Comparison of ENCODE assay signal across 7 mouse cellular contexts in genomic region chr2:29124571-29124935, GRCm38 (mm10). TPM values are rescaled to one million over a fixed set of nuclear protein-coding genes. Genes with fewer than 3 reads are reported as not detected.
DNase-seq lines count a peak whose midpoint lies in the region; ATAC-seq and TF ChIP-seq lines count a peak whose summit lies in the region.

No protein-coding gene starts in this region.

- peaks cover 44% of the 10 kb centered on the region for H3K4me1 ChIP-seq in megakaryocyte, embryonic 14.5 days
- peaks cover 15% of the 10 kb centered on the region for H3K4me1 ChIP-seq in forebrain, embryonic 12.5 days
- H3K4me1 ChIP-seq in limb, embryonic 14.5 days (ENCODE audit: control insufficient read depth, insufficient read depth, low read length) = peaks cover 10% of the 10 kb centered on the region
- peaks cover 11% of the 10 kb centered on the region for H3K4me1 ChIP-seq in stomach, embryonic 15.5 days

- H3K9ac ChIP-seq in forebrain, embryonic 12.5 days = peak overlapping the region; percentile 83
- peak overlapping the region; percentile 58 for H3K9ac ChIP-seq in limb, embryonic 14.5 days (ENCODE audit: low read depth, low read length, severe bottlenecking)
- H3K9ac ChIP-seq in stomach, embryonic 15.5 days = no peak overlapping the region; the same call in 1 of the 2 replicates

- no peak for ATAC-seq in megakaryocyte, adult 5-6 weeks (ENCODE audit: poor library complexity, severe bottlenecking)
- no peak for ATAC-seq in forebrain, embryonic 12.5 days (ENCODE audit: low FRiP score)
- no peak for ATAC-seq in limb, embryonic 14.5 days (ENCODE audit: low FRiP score, low read depth)
- no peak for ATAC-seq in stomach, embryonic 15.5 days (ENCODE audit: insufficient read depth, low FRiP score, low read depth)

- WGBS in forebrain, embryonic 12.5 days = under 1% methylated on average over 19 of the region's 24 CpGs
- 1% methylated on average over 22 of the region's 24 CpGs for WGBS in limb, embryonic 14.5 days
- under 1% methylated on average over 24 of the region's 24 CpGs for WGBS in stomach, embryonic 15.5 days

- H3K4me3 ChIP-seq in megakaryocyte, embryonic 14.5 days (replicated peaks) = peak overlapping the region; percentile 98
- peak overlapping the region; percentile 65 for H3K4me3 ChIP-seq in forebrain, embryonic 12.5 days (replicated peaks)
- H3K4me3 ChIP-seq in limb, embryonic 14.5 days (replicated peaks; ENCODE audit: low read length) = peak overlapping the region; percentile 83
- H3K4me3 ChIP-seq in stomach, embryonic 15.5 days (replicated peaks) = peak overlapping the region; percentile 86

- H3K27ac ChIP-seq in forebrain, embryonic 12.5 days = peak overlapping the region; percentile 96
- peak overlapping the region; percentile 81 for H3K27ac ChIP-seq in limb, embryonic 14.5 days (replicated peaks; ENCODE audit: low read depth, low read length)
- H3K27ac ChIP-seq in stomach, embryonic 15.5 days = peak overlapping the region; percentile 32

- H3K4me2 ChIP-seq in forebrain, embryonic 12.5 days = peak overlapping the region; percentile 84
- H3K4me2 ChIP-seq in limb, embryonic 14.5 days (replicated peaks; ENCODE audit: low read depth, low read length, severe bottlenecking) = peak overlapping the region; percentile 68
- peak overlapping the region; percentile 53 for H3K4me2 ChIP-seq in stomach, embryonic 15.5 days

- no peak for DNase-seq in limb, embryonic 14.5 days (ENCODE audit: low spot score)
- DNase-seq in thymus, postnatal 25 days = no peak
- no peak for DNase-seq in right cerebral cortex, adult 18-20 months

- H3K36me3 ChIP-seq in megakaryocyte, embryonic 14.5 days (replicated peaks; ENCODE audit: low read length) = peaks cover 25% of the 10 kb centered on the region
- peaks cover 18% of the 10 kb centered on the region for H3K36me3 ChIP-seq in forebrain, embryonic 12.5 days (replicated peaks)
- peaks cover 15% of the 10 kb centered on the region for H3K36me3 ChIP-seq in limb, embryonic 14.5 days (ENCODE audit: control insufficient read depth, insufficient read depth, low read length)
- H3K36me3 ChIP-seq in stomach, embryonic 15.5 days = peaks cover 2% of the 10 kb centered on the region; the same call in 1 of the 2 replicates

- TF ChIP-seq POLR2A in limb, embryonic 14.5 days (IDR thresholded peaks at IDR 0.05; ENCODE audit: borderline replicate concordance, extremely low read depth, insufficient read depth, insufficient read length) = peak; percentile 13; the same call in 1 of the 2 replicates

- no peaks in the 10 kb centered on the region for H3K9me3 ChIP-seq in megakaryocyte, embryonic 14.5 days
- H3K9me3 ChIP-seq in forebrain, embryonic 12.5 days = no peaks in the 10 kb centered on the region
- H3K9me3 ChIP-seq in limb, embryonic 14.5 days (ENCODE audit: control insufficient read depth, low read length) = no peaks in the 10 kb centered on the region
- no peaks in the 10 kb centered on the region for H3K9me3 ChIP-seq in stomach, embryonic 15.5 days

- no peaks in the 10 kb centered on the region for H3K27me3 ChIP-seq in megakaryocyte, embryonic 14.5 days (replicated peaks)
- no peaks in the 10 kb centered on the region for H3K27me3 ChIP-seq in forebrain, embryonic 12.5 days
- H3K27me3 ChIP-seq in limb, embryonic 14.5 days (ENCODE audit: control insufficient read depth, insufficient read depth, low read length) = no peaks in the 10 kb centered on the region
- no peaks in the 10 kb centered on the region for H3K27me3 ChIP-seq in stomach, embryonic 15.5 days (replicated peaks)

RNA-seq across cellular contexts. Expression of gene Setx, which starts 0.6 kb away (rescaled TPM):
- 1.4 and 1.6 TPM in 2 replicates for polyA plus RNA-seq in megakaryocyte, embryonic 14.5 days (2012; ENCODE audit: insufficient read depth, low replicate concordance)
- 33.0 and 42.0 TPM in 2 replicates for total RNA-seq in megakaryocyte, adult 5-6 weeks (2015)
- total RNA-seq in megakaryocyte, adult 5-6 weeks (2017) = 51.4 and 81.2 TPM in 2 replicates
- 18.6 and 19.2 TPM in 2 replicates for polyA plus RNA-seq in forebrain, embryonic 12.5 days (2016; fragmentation: Nextera tagmentation; extraction: Ambion mirVana)
- 8.9 and 10.0 TPM in 2 replicates for polyA plus RNA-seq in limb, embryonic 14.5 days (2012; rRNA removed)
- polyA plus RNA-seq in limb, embryonic 14.5 days (2014; fragmentation: Nextera tagmentation; extraction: Ambion mirVana) = 10.0 and 13.2 TPM in 2 replicates
- 8.7 and 9.9 TPM in 2 replicates for polyA plus RNA-seq in stomach, embryonic 15.5 days (2015; fragmentation: Nextera tagmentation; extraction: Ambion mirVana)

Comparison
In these comparisons a context has a peak if more than half of its experiments do, and no peak if none do; other contexts are left out.
1. H3K27ac ChIP-seq: peak in every context shown above with its lines; median percentile 96 in forebrain, embryonic 12.5 days; 81 in limb, embryonic 14.5 days; 32 in stomach, embryonic 15.5 days.